Mouse (Mus musculus) ES-E14 (cell line): Measurements from ENCODE around the gene Prrc2b. TPM values are rescaled to one million over a fixed set of nuclear protein-coding genes. Genes with fewer than 3 reads are reported as not detected.
A peak's percentile ranks its signal among the peaks of the same experiment; 100 is the strongest.

ENCODE experiments used
- DNase-seq: peaks from one replicate; pipeline ENCODE4 v3.0.0-alpha.2; 2013; ENCODE audit warnings: low read depth, low spot score
- H3K27ac ChIP-seq: 2 replicates; pipeline ENCODE4 v1.5.1; 2012; ENCODE audit warnings: low read depth, mild to moderate bottlenecking, low read length, moderate library complexity, mixed read lengths; ENCODE audit not compliant: poor library complexity, insufficient read depth, severe bottlenecking
- H3K36me3 ChIP-seq: 2 replicates; pipeline ENCODE4 v1.6.1; 2012; ENCODE audit warnings: mild to moderate bottlenecking, low read length, moderate library complexity, mixed read lengths; ENCODE audit not compliant: control insufficient read depth, poor library complexity, insufficient read depth, severe bottlenecking
- H3K4me1 ChIP-seq, 2 experiments: fragments of 150-350 bp in 1 of 2; sonication (generic) in 1 of 2; 2 replicates each; pipeline ENCODE4 v1.6.1; 2012; ENCODE audit warnings: low read length in 2 of 2, mild to moderate bottlenecking in 1 of 2, mixed read lengths in 1 of 2; ENCODE audit not compliant: control insufficient read depth in 2 of 2, insufficient read depth in 2 of 2, poor library complexity in 1 of 2
- H3K4me3 ChIP-seq, 2 experiments: fragments of 150-350 bp in 1 of 2; sonication (generic) in 1 of 2; 2 replicates each; pipeline ENCODE4 v1.5.1; 2012; ENCODE audit warnings: low read length in 2 of 2, low read depth in 1 of 2, mild to moderate bottlenecking in 1 of 2, mixed read lengths in 1 of 2; ENCODE audit not compliant: insufficient read depth in 1 of 2, poor library complexity in 1 of 2, severe bottlenecking in 1 of 2
- H3K9ac ChIP-seq: 2 replicates; pipeline ENCODE4 v1.6.1; 2012; ENCODE audit warnings: low read depth, mild to moderate bottlenecking, low read length, mixed read lengths; ENCODE audit not compliant: poor library complexity, insufficient read depth, severe bottlenecking
- H3K9me3 ChIP-seq: fragments of 150-350 bp; sonication (generic); 2 replicates; pipeline ENCODE4 v1.6.1; 2012; ENCODE audit warnings: low read depth, mild to moderate bottlenecking, low read length; ENCODE audit not compliant: control insufficient read depth, insufficient read depth
- CHD2 ChIP-seq: IDR thresholded peaks from 2 replicates; pipeline ENCODE4 v1.6.1; 2014; ENCODE audit warnings: mild to moderate bottlenecking, low read depth, low read length, inconsistent platforms
- HCFC1 ChIP-seq: IDR thresholded peaks from 2 replicates; pipeline ENCODE4 v1.6.1; 2012; ENCODE audit warnings: low read length, inconsistent platforms, borderline replicate concordance; ENCODE audit not compliant: insufficient read depth
- MAFK ChIP-seq: IDR thresholded peaks from 2 replicates; pipeline ENCODE4 v1.6.1; 2014; ENCODE audit warnings: mild to moderate bottlenecking, low read depth, low read length, inconsistent platforms; ENCODE audit not compliant: insufficient read depth
- ZC3H11A ChIP-seq: IDR thresholded peaks from 2 replicates; pipeline ENCODE4 v1.6.1; 2012; ENCODE audit warnings: low read depth, mild to moderate bottlenecking, inconsistent platforms, low read length, borderline replicate concordance
- ZNF384 ChIP-seq: IDR thresholded peaks from 2 replicates; pipeline ENCODE4 v1.6.1; 2012; ENCODE audit warnings: low read depth, low read length, inconsistent platforms
- in situ Hi-C, 2 experiments: fragments of 600-800 bp; cut with MboI; formaldehyde crosslinking; loops; one replicate each; pipeline ENCODE4 v1.15.1; 2025; ENCODE audit warnings: low sequenced_read_pairs in 2 of 2, inconsistent platforms in 1 of 2; ENCODE audit not compliant: unreplicated experiment in 2 of 2
- total RNA-seq: library from RNA; depleted of rRNA; stranded (reverse); fragments of 300-350 nt; gene quantifications from 2 replicates; pipeline ENCODE4 v1.2.3, GENCODE M21; 2012

Prrc2b gene
- total RNA-seq, 1 experiment: 75.1 TPM

- H3K9me3 ChIP-seq: no peaks in the 10 kb centered on the region
- in situ Hi-C loops: no loop called here
- no peaks in the 10 kb centered on the region for H3K36me3 ChIP-seq
- TF ChIP-seq MAFK (no peak), HCFC1 (no peak)
- no peak for DNase-seq
- H3K4me1 ChIP-seq: peaks cover 11 to 34% of the 10 kb centered on the region in 2 experiments
- H3K9ac ChIP-seq: no peak overlapping the region; the same call in 1 of the 2 replicates
- peak overlapping the region; percentile 35; the same call in 1 of the 2 replicates for H3K27ac ChIP-seq
- H3K4me3 ChIP-seq: peak overlapping the region in 1 of 2 experiments; percentile 16; a peak in 3 of 4 replicates
These were observed 3.6 kb downstream of the Prrc2b start for GRCm38 (mm10) chr2:32154334-32154997.

GRCm38 (mm10) chr2:32154998-32155541 lies 4.2 kb downstream of the Prrc2b start:
- H3K4me1 ChIP-seq: peaks cover 11 to 32% of the 10 kb centered on the region in 2 experiments
- no peak overlapping the region for H3K4me3 ChIP-seq
- TF ChIP-seq HCFC1 (no peak), MAFK (no peak), ZC3H11A (no peak), ZNF384 (no peak), CHD2 (no peak)
- in situ Hi-C loops: no loop called here
- no peaks in the 10 kb centered on the region for H3K9me3 ChIP-seq
- no peak for DNase-seq
- H3K27ac ChIP-seq: no peak overlapping the region
- no peak overlapping the region for H3K9ac ChIP-seq
- no peaks in the 10 kb centered on the region; the same call in 1 of the 2 replicates for H3K36me3 ChIP-seq

GRCm38 (mm10) chr2:32155614-32156013 lies 4.7 kb downstream of the Prrc2b start:
- Histone ChIP-seq H3K27ac (no peak overlapping the region), H3K36me3 (peaks cover 5% of the 10 kb centered on the region; the same call in 1 of the 2 replicates), H3K4me3 (no peak overlapping the region), H3K4me1 (peaks cover 9 to 32% of the 10 kb centered on the region in 2 experiments), H3K9ac (no peak overlapping the region), H3K9me3 (no peaks in the 10 kb centered on the region)
- in situ Hi-C loops: no loop called here
- DNase-seq: no peak
- no peak for TF ChIP-seq ZNF384
- no peak for TF ChIP-seq MAFK
- TF ChIP-seq HCFC1: no peak
- TF ChIP-seq ZC3H11A: no peak
- TF ChIP-seq CHD2: no peak

GRCm38 (mm10) chr2:32156645-32157044 lies 5.8 kb downstream of the Prrc2b start:
- no peaks in the 10 kb centered on the region for H3K9me3 ChIP-seq
- H3K4me3 ChIP-seq: peak overlapping the region; percentile 7 to 9; a peak in 1 of 4 replicates
- DNase-seq: no peak
- peaks cover 9 to 32% of the 10 kb centered on the region in 2 experiments for H3K4me1 ChIP-seq
- in situ Hi-C loops: no loop called here
- no peak for TF ChIP-seq HCFC1
- no peak for TF ChIP-seq CHD2
- peaks cover 5% of the 10 kb centered on the region; the same call in 1 of the 2 replicates for H3K36me3 ChIP-seq
- 0 out of 2 replicates have a peak overlapping the region, but pooled peaks have one; percentile 10 for H3K9ac ChIP-seq
- 0 out of 2 replicates have a peak overlapping the region, but pooled peaks have one; percentile 5 for H3K27ac ChIP-seq
